Mouse (Mus musculus) heart, adult 2 months (tissue): ENCODE measurements at regions not wholly inside any gene's neighbourhood (a gene's known extent, or its start where the extent isn't known, plus 50 kb on each side); places are given as distances from the start of the nearest gene placed in this dataset.

Experiments
- DNase-seq, 2 experiments: peaks; one replicate each; pipeline ENCODE4 v3.0.0; 2021
- H3K27ac ChIP-seq: fragments of 200-600 bp; 2 replicates; pipeline ENCODE4 v1.8.1; 2022
- H3K27me3 ChIP-seq: fragments of 200-500 bp; 2 replicates; pipeline ENCODE4 v1.6.1; 2012; ENCODE audit warnings: mild to moderate bottlenecking, low read length, inconsistent platforms, mixed read lengths; ENCODE audit not compliant: control insufficient read depth, insufficient read depth
- H3K36me3 ChIP-seq: fragments of 200-500 bp; 2 replicates; pipeline ENCODE4 v1.6.1; 2012; ENCODE audit warnings: low read length, inconsistent platforms; ENCODE audit not compliant: control insufficient read depth, insufficient read depth
- H3K4me1 ChIP-seq: fragments of 200-500 bp; 2 replicates; pipeline ENCODE4 v1.6.1; 2011; ENCODE audit warnings: low read length; ENCODE audit not compliant: control insufficient read depth, insufficient read depth
- H3K4me3 ChIP-seq: fragments of 200-600 bp; 2 replicates; pipeline ENCODE4 v1.8.1; 2022
- H3K79me2 ChIP-seq: fragments of 200-500 bp; replicated peaks from 2 replicates; pipeline ENCODE4 v1.6.1; 2012; ENCODE audit warnings: mild to moderate bottlenecking, inconsistent platforms, low read length, moderate library complexity, mixed read lengths; ENCODE audit not compliant: control insufficient read depth, insufficient read depth
- H3K9ac ChIP-seq: fragments of 200-500 bp; 2 replicates; pipeline ENCODE4 v1.6.1; 2012; ENCODE audit warnings: low read depth, mild to moderate bottlenecking, control low read depth, inconsistent platforms, low read length, mixed read lengths
- CTCF ChIP-seq: fragments of 200-600 bp; IDR thresholded peaks from 2 replicates; pipeline ENCODE4 v1.8.1; 2022; ENCODE audit warnings: antibody characterized with exemption, mild to moderate bottlenecking, moderate library complexity
- EP300 ChIP-seq: fragments of 200-500 bp; IDR thresholded peaks from 2 replicates; pipeline ENCODE4 v1.6.1; 2011; ENCODE audit warnings: low read depth, low read length, control low read depth; ENCODE audit not compliant: insufficient read depth
- POLR2A ChIP-seq: fragments of 200-500 bp; IDR thresholded peaks from 2 replicates; pipeline ENCODE4 v1.6.1; 2011; ENCODE audit warnings: mild to moderate bottlenecking, low read depth, low read length, control low read depth; ENCODE audit not compliant: insufficient read depth
- WGBS: fragments of 180-500 bp; shearing (Covaris S2); methylation state at CpG from one replicate; pipeline ENCODE4 v1.1.7; 2018; 5-methylcytosine and 5-hydroxymethylcytosine counted together
- intact Hi-C: fragments of 180-260 bp; cut with DNase I; formaldehyde crosslinking; loops from one replicate; pipeline ENCODE4 v1.15.1; 2025

DNA sequence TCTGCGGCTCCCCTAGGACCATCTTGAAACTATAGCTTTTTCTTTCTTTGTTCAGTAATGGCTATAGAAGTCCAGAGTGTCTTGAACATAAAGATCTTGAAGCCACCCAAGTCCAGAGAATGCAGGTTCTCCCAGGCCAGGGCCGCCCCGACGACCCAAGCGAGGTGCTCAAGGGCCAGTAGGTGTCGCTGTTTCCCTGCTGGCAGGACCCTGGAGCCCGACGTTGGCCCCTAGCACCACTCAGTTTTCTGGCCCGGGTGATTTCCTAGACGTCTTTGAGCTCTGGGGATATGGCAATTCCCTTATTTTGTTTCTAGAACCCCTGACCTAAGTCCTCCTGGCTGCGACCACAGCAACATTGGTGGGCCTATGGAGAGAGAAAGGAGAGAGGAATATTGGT lies 221.2 kb downstream of the Mef2c start:
- TF ChIP-seq EP300 (no peak), CTCF (peak; percentile 59), POLR2A (no peak)

DNA sequence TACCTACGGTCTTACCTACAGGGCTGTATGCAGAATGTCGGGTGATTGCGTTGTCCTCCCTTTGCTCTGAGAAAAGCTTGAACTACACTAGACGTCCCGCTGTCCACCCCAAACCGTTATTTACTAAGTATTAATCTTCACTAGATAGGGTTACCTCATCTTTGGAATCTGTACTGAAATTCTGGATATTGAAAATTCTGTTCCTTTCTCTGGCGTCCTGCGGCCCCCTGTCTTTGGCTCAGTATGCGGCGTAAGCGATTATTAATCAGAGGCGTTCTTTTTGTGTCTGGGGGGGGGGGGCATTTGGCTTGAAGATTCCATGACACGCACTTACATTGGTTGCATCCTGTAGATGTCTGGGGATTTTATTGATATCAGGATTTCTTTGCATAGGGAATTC lies 222.0 kb downstream of the Mef2c start:
- H3K27ac ChIP-seq = no peak overlapping the region
- H3K4me3 ChIP-seq = no peak overlapping the region
- H3K4me1 ChIP-seq = no peaks in the 10 kb centered on the region; the same call in 1 of the 2 replicates
- peaks cover 32% of the 10 kb centered on the region for H3K27me3 ChIP-seq
- intact Hi-C loops = no loop called here
- DNase-seq = no peak
- WGBS = 11% methylated on average over 13 of the region's 13 CpGs
- no peaks in the 10 kb centered on the region for H3K36me3 ChIP-seq
- no peaks in the 10 kb centered on the region for H3K79me2 ChIP-seq
- no peak for TF ChIP-seq CTCF
- no peak for TF ChIP-seq POLR2A
- TF ChIP-seq EP300 = no peak
- H3K9ac ChIP-seq = no peak overlapping the region

More for the DNA sequence above, 221.2 kb downstream of the Mef2c start:
- Histone ChIP-seq H3K79me2 (no peaks in the 10 kb centered on the region), H3K27me3 (peaks cover 28% of the 10 kb centered on the region), H3K9ac (no peak overlapping the region), H3K4me3 (no peak overlapping the region), H3K27ac (no peak overlapping the region), H3K4me1 (no peaks in the 10 kb centered on the region), H3K36me3 (no peaks in the 10 kb centered on the region)
- intact Hi-C loops = no loop called here
- WGBS = 2% methylated on average over 11 of the region's 11 CpGs
- no peak for DNase-seq

DNA sequence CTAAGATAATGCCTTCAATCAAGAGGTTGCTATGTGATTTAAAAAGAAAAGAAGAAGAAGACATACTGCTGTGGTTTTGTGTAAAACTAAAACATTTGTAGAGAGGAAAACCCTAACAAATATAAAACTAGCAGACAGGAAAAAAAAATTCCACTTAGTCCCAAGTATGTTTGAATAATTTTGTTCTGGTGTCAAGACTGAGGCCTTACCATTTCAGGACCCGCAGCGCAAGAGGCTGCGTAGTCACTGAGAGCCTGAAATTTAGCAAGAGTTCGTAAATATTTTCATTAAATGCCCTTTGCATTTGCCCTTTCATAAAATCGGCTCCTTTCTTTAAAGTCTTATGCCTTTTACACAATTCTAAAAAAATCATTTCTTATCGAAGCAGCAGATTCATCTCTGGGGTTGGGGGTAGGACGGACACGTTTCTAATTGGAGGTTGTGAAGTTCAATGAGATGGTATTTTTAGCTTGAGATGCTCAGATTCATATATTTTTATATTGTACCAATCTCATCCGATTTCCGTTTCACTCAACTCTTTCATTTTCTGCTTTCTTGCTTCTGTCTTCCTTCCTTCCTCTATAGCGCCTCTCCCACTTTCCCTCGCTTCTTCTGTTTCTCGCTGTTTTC lies 222.6 kb downstream of the Mef2c start:
- peaks cover 33% of the 10 kb centered on the region for H3K27me3 ChIP-seq
- no peak for TF ChIP-seq POLR2A
- no peak for TF ChIP-seq EP300
- TF ChIP-seq CTCF = no peak
- 12% methylated on average over 13 of the region's 13 CpGs for WGBS
- H3K27ac ChIP-seq = no peak overlapping the region
- no peaks in the 10 kb centered on the region; the same call in 1 of the 2 replicates for H3K4me1 ChIP-seq
- intact Hi-C loops = no loop called here
- no peaks in the 10 kb centered on the region for H3K79me2 ChIP-seq
- DNase-seq = no peak
- H3K36me3 ChIP-seq = no peaks in the 10 kb centered on the region
- H3K4me3 ChIP-seq = no peak overlapping the region
- no peak overlapping the region for H3K9ac ChIP-seq

DNA sequence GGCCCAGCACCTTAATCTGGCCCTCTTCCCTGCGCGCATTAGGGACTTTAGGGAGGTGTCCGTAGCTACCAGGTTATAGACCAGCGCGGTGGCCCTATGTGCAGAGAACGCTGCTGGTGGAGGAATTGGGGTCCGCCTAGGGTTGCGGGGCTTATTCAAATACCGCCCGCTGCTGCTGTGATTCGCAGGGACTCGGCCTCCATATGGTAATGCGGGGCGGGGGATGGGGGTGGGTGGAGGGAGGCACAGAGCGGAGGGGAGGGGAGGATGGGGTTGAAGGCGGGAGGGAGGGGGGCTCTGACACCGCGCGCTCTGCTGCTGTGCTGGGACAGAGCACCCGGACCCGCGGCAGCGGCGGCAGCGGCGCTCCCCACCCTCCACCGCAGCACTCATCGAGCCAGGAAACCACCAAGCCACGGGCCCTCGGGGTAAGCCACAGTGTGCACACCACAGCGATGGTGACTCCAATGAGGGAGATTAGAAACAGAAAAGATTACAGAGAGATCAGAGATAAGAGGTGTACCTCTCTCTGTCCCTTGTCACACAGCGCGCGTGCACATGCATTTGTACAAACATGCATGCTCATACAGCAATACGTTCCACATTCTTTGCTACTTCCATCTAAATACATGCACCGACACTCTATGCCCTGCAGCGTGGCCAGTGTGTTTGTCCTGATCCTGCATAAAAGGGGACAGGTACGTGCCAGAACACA lies 223.4 kb downstream of the Mef2c start:
- no peak overlapping the region for H3K27ac ChIP-seq
- no peak overlapping the region for H3K4me3 ChIP-seq
- H3K36me3 ChIP-seq = no peaks in the 10 kb centered on the region
- no peaks in the 10 kb centered on the region for H3K79me2 ChIP-seq
- no peaks in the 10 kb centered on the region; the same call in 1 of the 2 replicates for H3K4me1 ChIP-seq
- WGBS = 4% methylated on average over 37 of the region's 38 CpGs
- no peak overlapping the region for H3K9ac ChIP-seq
- DNase-seq = no peak
- peaks cover 31% of the 10 kb centered on the region for H3K27me3 ChIP-seq
- intact Hi-C loops = no loop called here
- TF ChIP-seq CTCF (no peak), EP300 (no peak), POLR2A (no peak)

DNA sequence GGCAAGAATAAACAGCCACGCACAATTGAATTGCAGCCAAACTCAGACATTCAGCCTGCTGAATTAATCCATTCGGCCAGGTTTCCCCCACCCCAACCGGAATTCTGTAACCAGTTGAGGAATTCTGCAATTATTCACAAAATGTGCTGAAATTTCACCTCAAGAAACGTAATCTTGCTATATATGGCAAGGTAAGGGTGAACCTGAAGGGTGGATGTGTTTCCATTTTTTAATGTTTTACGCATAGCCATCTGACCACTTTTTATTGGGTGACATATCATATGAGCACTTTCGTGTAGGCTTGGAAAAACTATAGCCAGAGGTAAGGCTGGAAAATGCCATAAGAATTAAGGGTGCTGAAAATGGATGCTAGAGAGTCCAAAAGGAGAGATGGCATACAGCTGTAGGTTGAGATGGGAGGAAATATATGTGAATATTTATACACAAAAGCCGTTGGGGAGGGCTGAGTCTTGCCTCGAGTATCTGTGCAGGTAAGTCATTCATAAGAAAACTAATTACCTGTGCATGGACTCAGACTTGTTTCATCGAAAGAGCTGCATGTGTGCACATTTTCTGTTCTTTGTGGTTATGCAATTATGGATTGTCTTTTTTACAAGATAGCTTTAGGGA lies 224.0 kb downstream of the Mef2c start:
- 16% methylated on average over 9 of the region's 9 CpGs for WGBS
- no peak for TF ChIP-seq POLR2A
- no peak for TF ChIP-seq EP300
- no peak for TF ChIP-seq CTCF
- no peak overlapping the region for H3K9ac ChIP-seq
- no peak overlapping the region for H3K4me3 ChIP-seq
- peaks cover 32% of the 10 kb centered on the region for H3K27me3 ChIP-seq
- H3K79me2 ChIP-seq = no peaks in the 10 kb centered on the region
- no peaks in the 10 kb centered on the region for H3K36me3 ChIP-seq
- no peak overlapping the region for H3K27ac ChIP-seq
- no peaks in the 10 kb centered on the region; the same call in 1 of the 2 replicates for H3K4me1 ChIP-seq
- intact Hi-C loops = no loop called here
- DNase-seq = no peak
